In the genomic region with DNA sequence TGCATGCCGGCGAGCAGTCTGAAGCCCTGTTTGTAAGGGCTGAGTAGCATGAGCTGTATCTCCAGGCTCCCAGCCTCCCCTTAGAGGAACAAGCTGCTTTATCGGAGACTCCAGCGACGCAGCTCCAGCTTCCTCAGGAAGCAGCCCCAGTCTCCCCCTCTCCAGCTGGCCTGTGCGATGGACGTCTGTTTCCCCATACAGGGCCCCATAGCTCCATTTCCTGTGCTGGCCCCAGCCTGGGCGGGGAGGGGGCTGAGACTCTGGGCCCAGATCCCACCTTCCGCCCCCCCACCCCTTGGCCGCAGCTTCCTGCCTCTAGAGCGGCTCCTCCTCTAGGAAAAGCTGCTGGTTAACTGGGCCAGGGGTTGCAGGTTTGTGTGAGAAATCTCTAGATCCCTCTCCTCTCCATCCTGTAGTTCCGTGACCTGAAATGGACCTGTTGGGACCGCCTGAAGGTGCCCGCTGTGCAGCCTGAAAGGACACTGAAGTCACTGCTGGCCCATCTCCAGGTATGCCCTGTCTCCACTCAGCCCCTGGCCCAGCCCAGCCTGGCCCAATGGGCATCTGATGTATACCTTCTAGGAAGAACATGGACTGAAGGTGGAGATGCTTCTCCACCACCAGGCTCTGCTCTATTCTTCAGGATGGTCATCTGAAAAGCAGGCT, we compare ENCODE assay signal across 7 mouse cellular contexts. TPM values are rescaled to one million over a fixed set of nuclear protein-coding genes. Genes with fewer than 3 reads are reported as not detected.
DNase-seq lines count a peak whose midpoint lies in the region; ATAC-seq and TF ChIP-seq lines count a peak whose summit lies in the region.

A gene (plus strand): TSS at position 378 of the 666 bp plus-strand sequence.

- peak within 1 kb of the TSS; percentile 66 for H3K27ac ChIP-seq in forebrain, postnatal 0 days (ENCODE audit: low read depth, low read length)
- H3K27ac ChIP-seq in hindbrain, embryonic 12.5 days: peak within 1 kb of the TSS; percentile 82

- no peak for TF ChIP-seq CTCF in forebrain, postnatal 0 days (IDR thresholded peaks at IDR 0.05; ENCODE audit: low read depth)

- no peaks in the 10 kb centered on the region for H3K36me3 ChIP-seq in forebrain, postnatal 0 days (ENCODE audit: insufficient read depth)
- H3K36me3 ChIP-seq in hindbrain, embryonic 12.5 days: no peaks in the 10 kb centered on the region

- peak within 1 kb of the TSS; percentile 10; the same call in 1 of the 2 replicates for H3K4me2 ChIP-seq in forebrain, postnatal 0 days (ENCODE audit: low read depth)
- H3K4me2 ChIP-seq in hindbrain, embryonic 12.5 days (replicated peaks): peak within 1 kb of the TSS; percentile 84

- H3K9me3 ChIP-seq in forebrain, postnatal 0 days (ENCODE audit: low read length): no peaks in the 10 kb centered on the region
- no peaks in the 10 kb centered on the region for H3K9me3 ChIP-seq in hindbrain, embryonic 12.5 days (replicated peaks)

- H3K27me3 ChIP-seq in forebrain, postnatal 0 days (ENCODE audit: insufficient read depth, low read length): no peaks in the 10 kb centered on the region
- H3K27me3 ChIP-seq in hindbrain, embryonic 12.5 days: peaks cover 24% of the 10 kb centered on the region

- H3K4me1 ChIP-seq in forebrain, postnatal 0 days (ENCODE audit: insufficient read depth): peaks cover 5% of the 10 kb centered on the region; the same call in 1 of the 2 replicates
- H3K4me1 ChIP-seq in hindbrain, embryonic 12.5 days: peaks cover 38% of the 10 kb centered on the region

- no peak within 1 kb of the TSS for H3K9ac ChIP-seq in forebrain, postnatal 0 days
- H3K9ac ChIP-seq in hindbrain, embryonic 12.5 days: peak within 1 kb of the TSS; percentile 41

- ATAC-seq in forebrain, postnatal 0 days: peak; percentile 23
- no peak for ATAC-seq in hindbrain, embryonic 12.5 days (ENCODE audit: low FRiP score)
- peak; percentile 72 for ATAC-seq in megakaryocyte-erythroid progenitor cell, adult 5-6 weeks (replicated peaks; ENCODE audit: low FRiP score, low TSS enrichment, poor library complexity, severe bottlenecking)

- intact Hi-C loops in left cerebral cortex, postnatal 4 days (cut with DNase I): no loop called here

- peak; percentile 98 for DNase-seq in MEL-GATA-1-ER (ENCODE audit: extremely low read depth, low read depth)
- DNase-seq in brain, adult 2 months (ENCODE audit: low read depth, low spot score): peak; percentile 74
- DNase-seq in forebrain, postnatal 0 days: peak; percentile 20
- DNase-seq in left cerebral cortex, postnatal 4 days: peak; percentile 51
- DNase-seq in spleen, postnatal 4 days (ENCODE audit: low spot score in 2 of 2): peak; percentile 79 to 88

- WGBS in forebrain, postnatal 0 days: 40% methylated on average over 14 of the region's 14 CpGs
- WGBS in hindbrain, embryonic 12.5 days: 48% methylated on average over 14 of the region's 14 CpGs

- no peak within 1 kb of the TSS for H3K4me3 ChIP-seq in forebrain, postnatal 0 days (ENCODE audit: low read depth, low read length)
- H3K4me3 ChIP-seq in hindbrain, embryonic 12.5 days: peak within 1 kb of the TSS; percentile 62

RNA-seq across cellular contexts. Expression of the gene that starts here (rescaled TPM):
- total RNA-seq in forebrain, postnatal 0 days (2014; rRNA removed): 0.46 TPM in 1 of 2 replicates, not detected in the other
- 0.12 and 0.20 TPM in 2 replicates for polyA plus RNA-seq in forebrain, postnatal 0 days (2015; fragmentation: Nextera tagmentation; extraction: Ambion mirVana)
- 3.2 and 3.3 TPM in 2 replicates for polyA plus RNA-seq in hindbrain, embryonic 12.5 days (2016; fragmentation: Nextera tagmentation; extraction: Ambion mirVana)
- 1 to 10 TPM in 1 of 2 experiments, under 1 TPM in 1; 0.44 to 1.3 TPM for total RNA-seq in left cerebral cortex, postnatal 4 days (2021)
- total RNA-seq in megakaryocyte-erythroid progenitor cell, adult 5-6 weeks (2014; fragmentation: Nextera tagmentation): not detected in 2 replicates
- total RNA-seq in megakaryocyte-erythroid progenitor cell, adult 5-6 weeks (2017): 0.42 TPM in 1 of 2 replicates, not detected in the other

Comparison
In these comparisons a context has a peak if more than half of its experiments do, and no peak if none do; other contexts are left out.
1. Peak in DNase-seq, ATAC-seq, H3K27ac ChIP-seq and H3K4me2 ChIP-seq in forebrain, postnatal 0 days; RNA of the gene not detected or under 1 TPM.
2. Peak in ATAC-seq in megakaryocyte-erythroid progenitor cell, adult 5-6 weeks; RNA of the gene not detected or under 1 TPM.
3. DNase-seq: peak in every context shown above with its lines; median percentile 98 in MEL-GATA-1-ER; 84 in spleen, postnatal 4 days; 74 in brain, adult 2 months; 51 in left cerebral cortex, postnatal 4 days; 20 in forebrain, postnatal 0 days.